Mouse (Mus musculus) heart, postnatal 36 days (tissue): ENCODE measurements around the gene Mcm9. TPM values are rescaled to one million over a fixed set of nuclear protein-coding genes. Genes with fewer than 3 reads are reported as not detected.
"Not testable (repeated sequence)": the region's sequence is repeated elsewhere in the genome, so short reads cannot be mapped to it uniquely, and the experiment has no call there.

Source experiments
- DNase-seq, 2 experiments: peaks; one replicate each; pipeline ENCODE4 v3.0.0; 2021 to 2022
- intact Hi-C: fragments of 180-260 bp; cut with DNase I; formaldehyde crosslinking; loops from one replicate; pipeline ENCODE4 v1.15.1; 2025
- total RNA-seq, 2 experiments: library from RNA; stranded (reverse); gene quantifications; 2 replicates each; pipeline ENCODE4 v1.2.3; 2021

Mcm9 gene
- total RNA-seq: 1 to 10 TPM; 3.7 TPM

GRCm38 (mm10) chr10:53630339-53630738, at the start of gene Mcm9:
Gene Mcm9 (minus strand): TSS chr10:53630439.
- DNase-seq: not testable (repeated sequence)

GRCm38 (mm10) chr10:53661788-53662187, 31.5 kb upstream of the Mcm9 start:
- DNase-seq: no peak
- intact Hi-C loops: no loop called here

More at GRCm38 (mm10) chr10:53630339-53630738, at the start of gene Mcm9:
- intact Hi-C loops: loop anchor here (10.0 kb wide), 1 partner anchor 444 kb away; the partner anchor contains the start of gene Man1a

- intact Hi-C loops, DNase-seq: not testable (repeated sequence)
Observed at GRCm38 (mm10) chr10:53654239-53654638, 24.0 kb upstream of the Mcm9 start.

GRCm38 (mm10) chr10:53650683-53651082, 20.4 kb upstream of the Mcm9 start:
- intact Hi-C loops: no loop called here
- DNase-seq: no peak

GRCm38 (mm10) chr10:53641507-53641906, 11.3 kb upstream of the Mcm9 start:
- DNase-seq: peak in 1 of 2 experiments; percentile 16

GRCm38 (mm10) chr10:53635246-53635971, 5.2 kb upstream of the Mcm9 start:
- intact Hi-C loops: loop anchor here (10.0 kb wide), 1 partner anchor 439 kb away; the partner anchor contains the start of gene Man1a
- DNase-seq: peak in 1 of 2 experiments; percentile 11

More at GRCm38 (mm10) chr10:53641507-53641906, 11.3 kb upstream of the Mcm9 start:
- intact Hi-C loops: loop anchor here (1.0 kb wide), 1 partner anchor 155 kb away; no protein-coding TSS in a partner anchor

GRCm38 (mm10) chr10:53634160-53634559, 3.9 kb upstream of the Mcm9 start:
- DNase-seq: no peak
- intact Hi-C loops: loop anchor here (10.0 kb wide), 1 partner anchor 441 kb away; the partner anchor contains the start of gene Man1a

GRCm38 (mm10) chr10:53629918-53630250, 355 bp downstream of the Mcm9 start:
- intact Hi-C loops: loop anchor here (1.0 to 10.0 kb wide), 2 partner anchors 33 to 445 kb away; partner anchors contain the start of gene Man1a

GRCm38 (mm10) chr10:53629247-53629917, 857 bp downstream of the Mcm9 start:
- intact Hi-C loops: loop anchor here (1.0 kb wide), 1 partner anchor 32 kb away; no protein-coding TSS in a partner anchor

More at GRCm38 (mm10) chr10:53629918-53630250, 355 bp downstream of the Mcm9 start:
- peak; percentile 92 to 93 for DNase-seq

GRCm38 (mm10) chr10:53615850-53616616, 14.2 kb downstream of the Mcm9 start:
- DNase-seq: no peak
- intact Hi-C loops: no loop called here

More at GRCm38 (mm10) chr10:53629247-53629917, 857 bp downstream of the Mcm9 start:
- DNase-seq: peak; percentile 91 to 93

- intact Hi-C loops: no loop called here
- DNase-seq: no peak
Observed at GRCm38 (mm10) chr10:53613955-53614354, 16.3 kb downstream of the Mcm9 start.

- DNase-seq: no peak
- intact Hi-C loops: no loop called here
Observed at GRCm38 (mm10) chr10:53612172-53612571, 18.1 kb downstream of the Mcm9 start.

- intact Hi-C loops: no loop called here
Observed at GRCm38 (mm10) chr10:53608274-53608673, 22.0 kb downstream of the Mcm9 start.

GRCm38 (mm10) chr10:53605328-53605727, 24.9 kb downstream of the Mcm9 start:
- intact Hi-C loops: no loop called here

More at GRCm38 (mm10) chr10:53608274-53608673, 22.0 kb downstream of the Mcm9 start:
- no peak for DNase-seq

GRCm38 (mm10) chr10:53598821-53599220, 31.4 kb downstream of the Mcm9 start:
- intact Hi-C loops: no loop called here
- no peak for DNase-seq

More at GRCm38 (mm10) chr10:53605328-53605727, 24.9 kb downstream of the Mcm9 start:
- no peak for DNase-seq

GRCm38 (mm10) chr10:53597121-53597881, 32.9 kb downstream of the Mcm9 start:
- DNase-seq: peak; percentile 52 to 59
- intact Hi-C loops: loop anchor here (1.0 kb wide), 1 partner anchor 32 kb away; no protein-coding TSS in a partner anchor

- DNase-seq: peak; percentile 94 to 95
- intact Hi-C loops: loop anchor here (1.0 kb wide), 1 partner anchor 33 kb away; no protein-coding TSS in a partner anchor
Observed at GRCm38 (mm10) chr10:53596677-53597120, 33.5 kb downstream of the Mcm9 start, which contains the start of gene Asf1a. Gene Asf1a (plus strand): TSS chr10:53596757.

- DNase-seq: no peak
- intact Hi-C loops: no loop called here
Observed at GRCm38 (mm10) chr10:53595744-53596676, 34.2 kb downstream of the Mcm9 start.
